Mouse (Mus musculus) ES-E14 (cell line): ENCODE measurements at regions not wholly inside any gene's neighbourhood (a gene's known extent, or its start where the extent isn't known, plus 50 kb on each side); places are given as distances from the start of the nearest gene placed in this dataset.

Experiments used
- CHD2 ChIP-seq: IDR thresholded peaks from 2 replicates; pipeline ENCODE4 v1.6.1; 2014; ENCODE audit warnings: mild to moderate bottlenecking, low read depth, low read length, inconsistent platforms
- HCFC1 ChIP-seq: IDR thresholded peaks from 2 replicates; pipeline ENCODE4 v1.6.1; 2012; ENCODE audit warnings: low read length, inconsistent platforms, borderline replicate concordance; ENCODE audit not compliant: insufficient read depth
- MAFK ChIP-seq: IDR thresholded peaks from 2 replicates; pipeline ENCODE4 v1.6.1; 2014; ENCODE audit warnings: mild to moderate bottlenecking, low read depth, low read length, inconsistent platforms; ENCODE audit not compliant: insufficient read depth
- ZC3H11A ChIP-seq: IDR thresholded peaks from 2 replicates; pipeline ENCODE4 v1.6.1; 2012; ENCODE audit warnings: low read depth, mild to moderate bottlenecking, inconsistent platforms, low read length, borderline replicate concordance
- ZNF384 ChIP-seq: IDR thresholded peaks from 2 replicates; pipeline ENCODE4 v1.6.1; 2012; ENCODE audit warnings: low read depth, low read length, inconsistent platforms

- no peak for TF ChIP-seq CHD2
- no peak for TF ChIP-seq MAFK
- no peak for TF ChIP-seq ZNF384
- TF ChIP-seq HCFC1 = no peak
- no peak for TF ChIP-seq ZC3H11A
Measured at GRCm38 (mm10) chr4:87461181-87461912, 231.1 kb upstream of the Slc24a2 start.
